Mouse (Mus musculus) adrenal gland (tissue): ENCODE results near the gene Setd2.

Experiments used
- intact Hi-C: fragments of 180-260 bp; cut with DNase I; formaldehyde crosslinking; loops from one replicate; pipeline ENCODE4 v1.15.1; 2025
- microRNA-seq, 2 experiments: library from miRNA; unstranded; fragments of <30 nt; microRNA quantifications; one replicate each; pipeline ENCODE4; 2019

Setd2 gene

DNA sequence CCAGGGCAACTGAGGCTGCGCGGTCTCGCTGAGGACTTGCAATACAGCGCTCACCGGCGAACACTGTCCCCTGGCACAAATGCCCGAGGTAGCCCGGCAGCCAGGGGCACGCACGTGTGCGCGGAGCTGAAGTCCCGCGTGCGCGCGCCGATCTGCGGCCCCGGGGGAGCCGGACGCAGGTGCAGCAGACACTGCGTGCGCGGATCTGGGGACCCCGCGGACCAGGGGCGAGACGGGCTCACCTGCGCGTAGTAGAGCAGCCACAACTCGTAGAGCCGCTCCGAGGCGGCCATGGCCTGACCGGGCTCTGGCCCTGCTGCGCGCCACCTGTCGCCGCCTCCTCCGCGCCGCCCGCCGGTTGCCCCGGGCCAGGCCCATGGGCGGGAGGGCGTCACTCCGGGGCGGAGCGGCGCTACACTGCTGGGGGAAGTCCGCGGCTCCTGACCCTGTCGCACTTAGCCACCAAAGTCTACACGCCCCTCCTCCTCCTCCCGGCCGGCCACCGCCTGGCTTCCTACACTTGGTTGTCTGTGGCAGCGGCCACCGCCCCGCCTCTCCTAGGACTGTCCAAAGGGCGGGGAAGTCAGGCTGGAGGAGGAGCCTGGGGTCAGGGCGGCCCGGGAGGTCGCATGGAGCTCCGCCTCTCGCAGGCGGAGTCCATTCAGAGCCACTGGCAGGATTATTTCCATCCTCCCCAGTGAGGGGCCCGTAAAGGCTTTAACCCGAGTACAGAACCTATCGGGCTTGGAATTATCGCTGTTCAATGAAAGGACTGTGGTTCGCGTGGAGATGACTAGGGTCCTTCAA, 121.5 kb downstream of the Setd2 start, which contains the start of gene Nbeal2:
Gene Nbeal2, minus strand, starts transcription at position 507 of the 807 bp plus-strand sequence.
- intact Hi-C loops = no loop called here

GRCm38 (mm10) chr9:110654726-110655650, 122.6 kb downstream of the Setd2 start:
- intact Hi-C loops = no loop called here

DNA sequence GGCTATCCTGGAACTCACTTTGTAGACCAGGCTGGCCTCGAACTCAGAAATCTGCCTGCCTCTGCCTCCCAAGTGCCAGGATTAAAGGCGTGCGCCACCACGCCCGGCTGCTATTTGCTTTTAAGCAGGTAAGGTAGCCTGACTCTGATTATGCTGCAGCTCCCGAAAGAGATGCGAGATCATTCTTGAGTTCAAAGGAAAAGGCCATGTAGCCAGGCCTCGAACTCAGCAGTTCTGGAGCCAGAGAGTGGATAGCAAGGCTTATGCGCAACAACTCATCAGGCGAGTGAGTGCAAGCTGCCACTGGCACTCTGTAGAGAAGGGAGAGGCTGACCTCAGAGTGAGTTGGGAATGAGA, 123.2 kb downstream of the Setd2 start:
- intact Hi-C loops = no loop called here

DNA sequence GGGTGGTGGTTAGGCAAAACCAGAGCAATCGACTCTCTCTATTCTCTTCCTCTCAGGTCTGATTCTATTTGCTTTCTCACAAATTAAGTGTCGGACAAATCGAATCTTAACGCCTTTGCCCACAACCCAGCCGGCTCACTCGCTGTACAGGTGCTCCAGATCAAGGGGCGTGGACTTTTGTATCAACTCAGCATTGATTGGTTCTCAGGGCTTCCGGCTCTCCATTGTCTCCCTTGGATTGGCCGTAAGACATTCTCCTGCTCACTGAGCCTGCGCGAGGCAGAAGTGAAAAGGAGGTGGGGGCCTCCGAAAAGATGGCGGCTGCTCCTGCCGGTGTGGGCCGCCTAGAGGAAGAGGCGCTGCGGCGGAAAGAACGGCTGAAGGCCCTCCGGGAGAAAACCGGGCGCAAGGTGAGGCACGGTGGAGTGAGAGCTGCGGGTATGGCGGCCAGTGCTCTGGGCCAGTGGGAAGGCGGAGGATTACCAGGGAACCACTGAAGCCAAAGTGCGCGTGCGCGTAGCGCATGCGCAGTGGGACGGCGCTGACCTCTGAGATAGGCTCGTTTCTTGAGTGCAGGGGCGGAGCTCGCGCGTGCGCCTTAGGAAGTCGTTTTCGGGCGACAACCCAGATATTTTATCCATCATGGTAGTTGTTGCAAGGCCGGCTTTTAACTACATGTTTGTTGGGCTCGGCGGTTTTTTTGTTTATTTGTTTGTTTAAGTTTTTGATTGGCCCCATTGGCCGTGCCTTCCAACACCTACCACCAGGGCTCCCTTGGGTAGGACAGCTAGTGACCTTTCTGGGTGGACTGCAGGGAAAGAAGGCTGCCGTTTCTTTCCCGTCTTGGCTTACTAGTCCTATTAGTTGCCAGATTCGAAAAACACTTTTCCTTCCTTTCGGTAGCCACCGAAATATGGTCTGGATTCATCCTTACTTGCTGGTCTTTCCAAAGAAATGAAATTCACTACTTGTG, 124.1 kb downstream of the Setd2 start, which contains the start of gene Ccdc12:
Gene Ccdc12, plus strand, starts transcription at position 255 of the 973 bp plus-strand sequence.
- intact Hi-C loops = no loop called here

DNA sequence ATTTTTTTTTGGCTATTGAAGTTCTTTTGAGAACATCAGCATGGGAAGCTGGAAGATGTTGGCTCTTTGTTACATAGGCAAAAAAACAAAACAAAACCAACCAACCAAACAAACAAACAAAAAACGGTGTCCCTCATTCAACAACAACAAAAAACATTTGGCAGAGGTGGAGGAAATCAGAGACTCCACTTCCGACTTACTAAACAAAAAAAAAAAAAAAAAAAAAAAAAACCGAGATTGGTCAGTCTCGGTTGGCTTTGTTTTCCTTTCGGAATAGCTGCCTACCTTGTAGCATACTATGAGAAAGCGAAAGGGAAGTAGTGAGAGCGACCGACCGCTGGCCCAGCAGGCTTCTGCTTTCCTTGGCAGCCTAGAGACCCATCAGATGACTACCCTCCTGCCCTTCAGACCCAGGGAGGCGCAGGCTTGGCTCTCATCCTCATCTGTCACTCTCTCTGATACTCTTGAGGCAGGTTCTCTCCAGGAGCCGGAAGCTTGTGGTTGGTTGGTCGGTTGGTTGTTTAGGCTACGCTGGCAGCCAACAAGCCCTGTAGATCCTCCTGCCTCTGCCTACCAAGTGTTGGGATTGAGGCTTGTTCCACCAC, 125.2 kb downstream of the Setd2 start:
- intact Hi-C loops = no loop called here

GRCm38 (mm10) chr9:110659521-110659920, 127.1 kb downstream of the Setd2 start:
- intact Hi-C loops = no loop called here

GRCm38 (mm10) chr9:110660208-110660607, 127.8 kb downstream of the Setd2 start:
- intact Hi-C loops = no loop called here

- intact Hi-C loops = no loop called here
Observed at GRCm38 (mm10) chr9:110660856-110661612, 128.6 kb downstream of the Setd2 start.

GRCm38 (mm10) chr9:110662844-110663243, 130.4 kb downstream of the Setd2 start:
- intact Hi-C loops = no loop called here

GRCm38 (mm10) chr9:110665912-110666311, 133.5 kb downstream of the Setd2 start:
- intact Hi-C loops = no loop called here

DNA sequence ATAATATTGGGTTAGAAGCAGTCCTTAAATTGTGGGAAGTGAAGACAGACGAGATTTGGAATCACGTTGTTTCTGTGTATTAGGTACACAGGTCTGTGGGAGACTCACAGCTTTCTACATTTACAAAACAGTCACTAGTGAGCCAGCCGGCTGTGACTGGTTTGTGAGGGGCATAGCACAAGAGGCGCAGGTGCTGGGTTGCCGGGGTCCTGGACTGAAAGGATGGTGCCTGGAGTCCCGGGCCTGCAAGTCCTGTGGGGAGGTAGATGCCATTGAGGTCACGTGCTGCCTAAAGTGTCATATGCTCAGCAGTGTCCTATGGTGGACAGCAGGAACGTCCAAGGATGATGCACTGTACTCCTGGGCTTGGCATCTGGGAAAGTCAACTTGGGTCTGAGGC, 134.0 kb downstream of the Setd2 start:
- intact Hi-C loops = no loop called here

- intact Hi-C loops = no loop called here
Observed at GRCm38 (mm10) chr9:110667219-110667836, 134.9 kb downstream of the Setd2 start.

Small RNAs within 50 kb of the gene (microRNA-seq; reads per million reads assigned to microRNA genes)
- 0 to 0.49 reads per million in 2 experiments for gene Mir8107
